Mouse (Mus musculus) liver, adult 2 months (tissue): Measurements from ENCODE around the gene Filip1l.

Experiments
- CTCF ChIP-seq: fragments of 200-500 bp; IDR thresholded peaks from 2 replicates; pipeline ENCODE4 v1.5.1; 2011; ENCODE audit warnings: low read depth, low read length, control low read depth
- POLR2A ChIP-seq: fragments of 200-500 bp; IDR thresholded peaks from 2 replicates; pipeline ENCODE4 v1.6.1; 2011; ENCODE audit warnings: low read length, control low read depth; ENCODE audit not compliant: insufficient read depth; ENCODE audit errors: extremely low read depth

DNA sequence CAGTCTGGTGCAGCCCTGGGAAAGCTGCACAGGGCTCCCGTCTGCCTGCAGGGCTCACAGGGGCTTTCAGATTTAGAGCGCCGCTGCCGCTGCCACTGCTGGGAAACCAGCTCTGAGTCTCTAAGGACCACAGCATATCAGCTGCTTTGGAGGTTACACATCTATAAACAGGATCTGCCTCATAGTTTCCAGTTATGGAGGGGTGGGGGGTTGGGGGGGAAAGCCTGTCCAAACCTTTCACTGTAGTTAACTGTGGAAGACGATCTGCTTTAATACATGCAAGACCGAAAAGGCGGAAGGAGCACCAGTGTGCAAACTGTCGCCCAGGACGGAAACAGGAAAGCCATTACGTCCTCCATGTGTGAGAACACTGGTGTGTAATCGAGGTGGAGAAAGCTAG, 40.3 kb downstream of the Filip1l start:
- TF ChIP-seq CTCF (no peak), POLR2A (no peak)
